Mouse (Mus musculus): ENCODE measurements around the gene Ush2a.

DNA sequence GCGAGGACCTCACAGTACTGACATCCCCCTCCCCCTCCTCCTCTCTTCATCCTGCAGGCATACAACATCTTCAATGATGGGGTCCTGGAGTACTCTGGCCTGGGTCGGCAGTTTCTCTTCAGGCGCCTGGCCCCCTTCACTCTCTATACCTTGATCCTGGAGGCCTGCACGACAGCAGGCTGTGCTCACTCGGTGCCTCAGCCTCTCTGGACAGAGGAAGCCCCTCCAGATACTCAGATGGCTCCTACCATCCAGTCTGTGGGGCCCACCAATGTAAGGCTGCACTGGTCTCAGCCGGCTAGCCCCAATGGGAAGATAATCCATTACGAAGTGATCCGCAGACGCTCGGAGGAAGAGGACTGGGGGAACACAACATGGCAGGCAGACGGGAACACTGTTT, 648.8 kb downstream of the Ush2a start:
- TF ChIP-seq CTCF (IDR thresholded peaks at IDR 0.05; ENCODE audit: low read depth) (no peak), EP300 (IDR thresholded peaks at IDR 0.05; ENCODE audit: low read depth) (no peak)
